Mouse (Mus musculus): Measurements from ENCODE around the gene Zpbp2.

Zpbp2 gene

GRCm38 (mm10) chr11:98550975-98551828 lies at the start of gene Zpbp2:
Gene Zpbp2 (plus strand): TSS chr11:98551097.
- peak; percentile 77 to 91 for DNase-seq

- DNase-seq, result no peak
Measured at GRCm38 (mm10) chr11:98504926-98505325, 46.0 kb upstream of the Zpbp2 start.

- DNase-seq, result no peak
Measured at GRCm38 (mm10) chr11:98509434-98509833, 41.5 kb upstream of the Zpbp2 start.

- no peak for DNase-seq
Measured at GRCm38 (mm10) chr11:98510125-98510524, 40.8 kb upstream of the Zpbp2 start.

- no peak for DNase-seq
Measured at GRCm38 (mm10) chr11:98512881-98513280, 38.0 kb upstream of the Zpbp2 start.

GRCm38 (mm10) chr11:98513356-98513936 lies 37.5 kb upstream of the Zpbp2 start:
- DNase-seq, result no peak

GRCm38 (mm10) chr11:98520468-98520867 lies 30.4 kb upstream of the Zpbp2 start:
- DNase-seq, result no peak

GRCm38 (mm10) chr11:98525140-98525539 lies 25.8 kb upstream of the Zpbp2 start:
- no peak for DNase-seq

GRCm38 (mm10) chr11:98526824-98527461 lies 24.0 kb upstream of the Zpbp2 start:
- DNase-seq, result no peak

- DNase-seq, result no peak
Measured at GRCm38 (mm10) chr11:98537480-98538034, 13.3 kb upstream of the Zpbp2 start.

GRCm38 (mm10) chr11:98540319-98540718 lies 10.6 kb upstream of the Zpbp2 start:
- no peak for DNase-seq

- DNase-seq, result no peak
Measured at GRCm38 (mm10) chr11:98542553-98542952, 8.3 kb upstream of the Zpbp2 start.

GRCm38 (mm10) chr11:98543414-98543813 lies 7.5 kb upstream of the Zpbp2 start:
- no peak for DNase-seq

- DNase-seq, result no peak
Measured at GRCm38 (mm10) chr11:98544890-98545677, 5.8 kb upstream of the Zpbp2 start.

- peak; percentile 7 to 45 for DNase-seq
Measured at GRCm38 (mm10) chr11:98545711-98546231, 5.1 kb upstream of the Zpbp2 start, which contains the start of gene Ikzf3. Gene Ikzf3 (minus strand): TSS chr11:98546031.

- no peak for DNase-seq
Measured at GRCm38 (mm10) chr11:98546529-98547307, 4.2 kb upstream of the Zpbp2 start.

GRCm38 (mm10) chr11:98547308-98547693 lies 3.6 kb upstream of the Zpbp2 start:
- DNase-seq, result no peak

GRCm38 (mm10) chr11:98549363-98549762 lies 1.5 kb upstream of the Zpbp2 start:
- DNase-seq, result no peak

GRCm38 (mm10) chr11:98550311-98550974 lies 454 bp upstream of the Zpbp2 start:
- DNase-seq, result no peak

- DNase-seq, result no peak
Measured at GRCm38 (mm10) chr11:98553966-98554365, 3.1 kb downstream of the Zpbp2 start.

Data from kidney, postnatal 36 days (tissue).